Mouse (Mus musculus) E14TG2a.4 (cell line): ENCODE results near the gene Pcbp3.

ENCODE experiments used
- CTCF ChIP-seq: conservative IDR thresholded peaks from 2 replicates; pipeline ENCODE4 v1.5.1; 2014; ENCODE audit warnings: low read length
- POU5F1 ChIP-seq: IDR thresholded peaks from 2 replicates; pipeline ENCODE4 v1.6.1; 2014; ENCODE audit warnings: low read length, borderline replicate concordance

DNA sequence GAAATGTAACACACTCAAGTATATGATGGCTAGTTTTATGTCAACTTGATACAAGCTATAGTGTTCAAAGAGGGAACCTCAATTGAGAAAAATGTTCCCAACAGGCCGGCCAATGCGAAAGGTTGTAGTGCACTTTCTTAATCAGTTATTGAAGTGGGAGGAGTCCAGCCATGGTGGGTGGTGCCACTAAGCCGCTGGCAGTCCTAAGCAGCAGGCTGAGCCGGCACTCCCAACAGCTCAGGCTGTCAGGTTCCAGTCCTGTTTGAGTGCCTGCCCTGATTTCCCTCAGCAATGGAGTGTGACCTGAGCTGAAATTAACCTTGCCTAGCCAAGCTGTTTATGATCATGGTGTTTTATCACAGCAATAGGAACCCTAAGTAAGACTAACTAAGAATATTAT lies 20.6 kb downstream of the Pcbp3 start:
- TF ChIP-seq CTCF (no peak), POU5F1 (no peak)
